Mouse (Mus musculus) monocyte, adult 5-6 weeks (primary cell): ENCODE measurements around the gene Mrpl30. TPM values are rescaled to one million over a fixed set of nuclear protein-coding genes. Genes with fewer than 3 reads are reported as not detected.

Experiments used
- ATAC-seq: fragments of 153-309, 156-312 bp; replicated peaks from 2 replicates; pipeline ENCODE4 v1.8.0; 2017; ENCODE audit warnings: mild to moderate bottlenecking; ENCODE audit not compliant: low TSS enrichment, insufficient number of reproducible peaks, severe bottlenecking, poor library complexity, low FRiP score
- total RNA-seq: library from RNA; stranded (forward); fragments of 200-1000, 200-491, 200-594 nt; gene quantifications from 3 replicates; pipeline ENCODE4 v1.2.3, GENCODE M21; 2017

Gene Mrpl30
- total RNA-seq, 1 experiment from 2014 or later: 84.5 TPM

DNA sequence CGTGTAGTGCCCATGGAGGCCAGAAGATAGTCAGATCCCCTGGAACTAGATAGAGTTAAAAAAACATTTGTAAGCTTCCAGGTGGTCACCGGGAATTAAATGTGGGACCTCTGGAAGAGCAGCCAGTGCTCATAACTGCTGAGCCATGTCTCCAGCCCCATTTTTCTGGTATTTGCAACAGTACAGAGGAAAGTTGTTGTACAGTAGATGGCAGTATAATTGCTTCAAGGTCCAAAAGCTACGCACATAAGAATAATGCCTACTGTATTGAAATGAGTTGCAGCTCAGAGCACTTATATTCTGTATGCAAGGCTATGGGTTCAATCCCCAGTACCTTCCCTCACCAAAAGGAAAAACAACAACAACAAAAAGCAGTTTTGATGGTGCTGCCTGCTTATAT is 1.1 kb downstream of the Mrpl30 start:
- ATAC-seq: no peak

DNA sequence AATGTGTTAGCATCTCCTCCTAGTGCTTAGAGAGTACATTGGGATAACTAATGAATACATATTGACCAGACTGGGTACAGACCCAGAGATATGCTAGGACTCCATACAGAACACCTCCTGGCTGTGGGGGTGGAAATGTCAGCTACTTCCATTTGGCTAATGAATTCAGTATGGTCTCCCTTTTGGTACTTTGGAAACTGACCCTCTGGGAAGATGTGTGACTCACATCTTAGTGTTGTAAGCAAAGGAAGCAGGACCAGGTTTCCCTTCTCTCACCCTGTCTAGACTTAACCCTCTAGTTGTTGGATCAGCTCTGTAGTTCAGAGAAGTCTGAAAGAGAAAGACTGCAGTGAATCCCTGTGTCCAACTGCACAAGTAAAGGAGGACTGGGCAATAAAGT is 4.3 kb downstream of the Mrpl30 start:
- ATAC-seq: no peak

- ATAC-seq: no peak
Observed at GRCm38 (mm10) chr1:37899816-37900215, 9.5 kb downstream of the Mrpl30 start.

DNA sequence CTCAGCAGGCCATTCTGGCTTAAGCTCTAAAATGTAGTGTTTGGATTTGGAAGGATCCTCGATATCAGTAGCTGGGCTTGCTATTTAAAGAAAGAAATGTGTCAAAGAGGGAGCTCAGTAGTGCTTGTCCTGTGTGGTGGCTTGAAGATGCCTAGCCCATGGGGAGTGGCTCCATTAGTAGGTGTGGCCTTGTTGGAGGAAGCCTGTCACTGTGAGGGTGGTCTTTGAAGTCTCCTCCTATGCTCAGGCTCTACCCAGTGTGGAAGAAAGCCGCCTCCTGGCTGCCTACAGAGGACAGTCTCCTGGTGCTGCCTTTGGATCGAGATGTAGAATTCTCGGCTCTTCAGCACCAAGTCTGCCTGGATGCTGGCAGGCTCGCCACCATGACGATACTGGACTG is 10.0 kb downstream of the Mrpl30 start:
- no peak for ATAC-seq

DNA sequence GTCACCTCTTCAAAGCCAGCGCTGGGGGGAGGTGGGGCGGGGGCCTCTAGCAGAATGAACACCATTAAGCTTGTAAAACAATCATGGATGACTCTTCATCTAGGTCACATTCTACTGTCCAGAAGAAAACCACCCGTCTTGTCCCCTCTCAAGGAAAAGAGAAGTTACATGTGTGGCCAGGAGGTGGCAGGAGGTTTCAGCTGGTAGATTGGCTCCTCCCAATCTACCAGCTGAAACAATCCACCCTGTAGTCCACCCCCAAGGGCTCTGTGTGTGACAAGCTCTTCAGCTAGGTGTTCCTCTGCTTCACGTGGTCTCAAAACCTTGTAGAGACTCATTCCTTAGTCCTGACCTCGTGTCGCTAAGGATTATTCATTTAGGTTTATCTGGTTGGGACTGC is 12.9 kb downstream of the Mrpl30 start:
- peak; percentile 49; the same call in 1 of the 2 replicates for ATAC-seq

GRCm38 (mm10) chr1:37912751-37913150 is 22.5 kb downstream of the Mrpl30 start:
- no peak for ATAC-seq

GRCm38 (mm10) chr1:37916393-37916792 is 26.1 kb downstream of the Mrpl30 start, which contains the start of gene Lyg2:
Gene Lyg2 (minus strand): TSS chr1:37916493.
- no peak for ATAC-seq

GRCm38 (mm10) chr1:37917666-37918065 is 27.4 kb downstream of the Mrpl30 start:
- ATAC-seq: no peak

GRCm38 (mm10) chr1:37918096-37918495 is 27.8 kb downstream of the Mrpl30 start:
- ATAC-seq: no peak

GRCm38 (mm10) chr1:37922536-37922935 is 32.3 kb downstream of the Mrpl30 start:
- ATAC-seq: no peak

GRCm38 (mm10) chr1:37925971-37926370 is 35.7 kb downstream of the Mrpl30 start:
- ATAC-seq: no peak

- no peak for ATAC-seq
Observed at GRCm38 (mm10) chr1:37931806-37932205, 41.5 kb downstream of the Mrpl30 start.

Other genes starting within 250 kb of the Mrpl30 start
- 0.78 TPM in 1 of 3 replicates, not detected in the others for gene 2010300C02Rik, start 170.4 kb upstream of the Mrpl30 start, total RNA-seq
- 18.6 to 28.8 TPM (median 22.8 TPM) in 3 replicates for gene Tsga10, start 24.0 kb upstream of the Mrpl30 start, total RNA-seq
- gene Lipt1, start 18.7 kb upstream of the Mrpl30 start, total RNA-seq: 0.49 to 2.2 TPM in 2 of 3 replicates, not detected in the other
- gene Mitd1, start 66 bp upstream of the Mrpl30 start, total RNA-seq: 17.9 to 45.5 TPM (median 27.1 TPM) in 3 replicates
- gene Lyg2, start 26.0 kb downstream of the Mrpl30 start, total RNA-seq: not detected in 3 replicates
- not detected in 3 replicates for gene Lyg1, start 67.3 kb downstream of the Mrpl30 start, total RNA-seq
- gene Txndc9, start 107.4 kb downstream of the Mrpl30 start, total RNA-seq: 68.6 to 86.6 TPM (median 76.9 TPM) in 3 replicates
- gene Eif5b, start 107.5 kb downstream of the Mrpl30 start, total RNA-seq: 18.3 to 36.7 TPM (median 24.2 TPM) in 3 replicates
- 15.8 to 26.1 TPM (median 17.2 TPM) in 3 replicates for gene Rev1, start 239.3 kb downstream of the Mrpl30 start, total RNA-seq